Mouse (Mus musculus) kidney, adult 18-20 months (tissue): ENCODE data around the gene 2010109A12Rik.

Experiments used
- DNase-seq: peaks from one replicate; pipeline ENCODE4 v3.0.0; 2021

Gene 2010109A12Rik

GRCm38 (mm10) chr5:93206109-93207005 is at the start of gene 2010109A12Rik, which contains the start of gene Ccni:
TSS of gene 2010109A12Rik (plus strand) at chr5:93206518.
TSS of gene Ccni (minus strand) at chr5:93206495.
- DNase-seq, result peak; percentile 97

GRCm38 (mm10) chr5:93163541-93163940 is 42.8 kb upstream of the 2010109A12Rik start:
- DNase-seq, result peak; percentile 67

GRCm38 (mm10) chr5:93167919-93168516 is 38.3 kb upstream of the 2010109A12Rik start:
- no peak for DNase-seq

- no peak for DNase-seq
Observed at GRCm38 (mm10) chr5:93168654-93169053, 37.7 kb upstream of the 2010109A12Rik start.

GRCm38 (mm10) chr5:93171420-93171819 is 34.9 kb upstream of the 2010109A12Rik start:
- DNase-seq, result no peak

- no peak for DNase-seq
Observed at GRCm38 (mm10) chr5:93172536-93172935, 33.8 kb upstream of the 2010109A12Rik start.

- no peak for DNase-seq
Observed at GRCm38 (mm10) chr5:93174675-93175074, 31.6 kb upstream of the 2010109A12Rik start.

- DNase-seq, result no peak
Observed at GRCm38 (mm10) chr5:93178616-93179015, 27.7 kb upstream of the 2010109A12Rik start.

GRCm38 (mm10) chr5:93180252-93180651 is 26.1 kb upstream of the 2010109A12Rik start:
- DNase-seq, result no peak

GRCm38 (mm10) chr5:93183311-93183710 is 23.0 kb upstream of the 2010109A12Rik start:
- no peak for DNase-seq

- DNase-seq, result no peak
Observed at GRCm38 (mm10) chr5:93184548-93184947, 21.8 kb upstream of the 2010109A12Rik start.

- DNase-seq, result no peak
Observed at GRCm38 (mm10) chr5:93189607-93190006, 16.7 kb upstream of the 2010109A12Rik start.

GRCm38 (mm10) chr5:93190428-93190827 is 15.9 kb upstream of the 2010109A12Rik start:
- no peak for DNase-seq

- no peak for DNase-seq
Observed at GRCm38 (mm10) chr5:93198232-93198631, 8.1 kb upstream of the 2010109A12Rik start.

- no peak for DNase-seq
Observed at GRCm38 (mm10) chr5:93201181-93201580, 5.1 kb upstream of the 2010109A12Rik start.

GRCm38 (mm10) chr5:93205371-93206108 is 778 bp upstream of the 2010109A12Rik start:
- peak; percentile 63 for DNase-seq

- DNase-seq, result peak; percentile 74
Observed at GRCm38 (mm10) chr5:93207006-93207348, 659 bp downstream of the 2010109A12Rik start.

GRCm38 (mm10) chr5:93207555-93207954 is 1.2 kb downstream of the 2010109A12Rik start:
- DNase-seq, result no peak

- DNase-seq, result no peak
Observed at GRCm38 (mm10) chr5:93218375-93218774, 12.1 kb downstream of the 2010109A12Rik start.

GRCm38 (mm10) chr5:93221661-93222060 is 15.3 kb downstream of the 2010109A12Rik start:
- peak; percentile 62 for DNase-seq

GRCm38 (mm10) chr5:93224549-93224948 is 18.2 kb downstream of the 2010109A12Rik start:
- DNase-seq, result no peak

- DNase-seq, result no peak
Observed at GRCm38 (mm10) chr5:93227157-93227556, 20.8 kb downstream of the 2010109A12Rik start.

GRCm38 (mm10) chr5:93229527-93229926 is 23.2 kb downstream of the 2010109A12Rik start:
- DNase-seq, result no peak
